Mouse (Mus musculus) lung, postnatal 0 days (tissue): ENCODE data around the gene Brd3.

Experiments used
- CTCF ChIP-seq: IDR thresholded peaks from 2 replicates; pipeline ENCODE4 v1.5.1; 2016; ENCODE audit warnings: antibody characterized with exemption, mild to moderate bottlenecking
- EP300 ChIP-seq: IDR thresholded peaks from 2 replicates; pipeline ENCODE4 v1.6.1; 2016; ENCODE audit warnings: antibody characterized with exemption, mild to moderate bottlenecking, control low read depth

GRCm38 (mm10) chr2:27404375-27405093 lies 102.9 kb downstream of the Brd3 start:
- TF ChIP-seq CTCF = no peak
- no peak for TF ChIP-seq EP300
